Mouse (Mus musculus): ENCODE results near the gene Sh2b3.

The Sh2b3 gene

DNA sequence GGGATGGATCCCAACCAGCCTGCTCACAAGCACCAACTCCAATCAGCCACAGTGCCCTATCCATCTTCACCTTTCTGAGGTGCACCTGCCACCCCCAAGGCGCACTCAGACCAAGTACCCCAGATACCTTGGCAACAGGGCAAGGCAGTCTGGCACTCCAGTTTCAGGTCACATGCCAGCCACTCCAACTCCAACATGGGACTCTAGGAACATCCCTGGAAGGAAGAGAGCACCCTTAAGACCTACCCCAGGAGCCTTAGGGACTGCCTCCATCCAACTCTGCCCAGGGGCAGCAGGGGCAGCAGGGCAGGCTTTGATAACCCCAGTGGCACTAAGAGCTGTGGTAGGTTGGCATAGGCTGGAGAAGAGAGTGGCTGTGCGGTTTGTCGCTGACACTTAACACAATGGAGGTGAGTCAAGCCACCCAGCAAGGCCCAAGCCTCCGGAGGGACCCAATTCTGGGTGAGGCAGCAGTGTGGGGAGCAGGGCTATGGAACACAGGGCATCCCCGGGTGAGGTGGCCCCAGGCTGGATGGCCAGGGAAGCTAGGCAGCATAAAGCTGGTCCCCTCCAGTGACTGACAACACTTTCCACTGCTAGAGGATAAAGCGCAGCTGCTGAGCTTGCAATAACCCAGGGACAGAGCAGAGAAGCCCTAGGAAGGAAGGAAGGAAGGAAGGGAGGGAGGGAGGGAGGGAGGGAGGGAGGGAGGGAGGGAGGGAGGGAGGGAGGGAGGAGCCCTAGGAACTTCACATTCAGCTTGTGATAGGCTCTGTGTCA lies 4.9 kb downstream of the Sh2b3 start:
- in situ Hi-C loops (cut with MboI; ENCODE audit: low pct_unique_long_range_greater_than_20kb in 1 of 2, low sequenced_read_pairs in 2 of 2, unreplicated experiment in 1 of 2), result no loop called here

DNA sequence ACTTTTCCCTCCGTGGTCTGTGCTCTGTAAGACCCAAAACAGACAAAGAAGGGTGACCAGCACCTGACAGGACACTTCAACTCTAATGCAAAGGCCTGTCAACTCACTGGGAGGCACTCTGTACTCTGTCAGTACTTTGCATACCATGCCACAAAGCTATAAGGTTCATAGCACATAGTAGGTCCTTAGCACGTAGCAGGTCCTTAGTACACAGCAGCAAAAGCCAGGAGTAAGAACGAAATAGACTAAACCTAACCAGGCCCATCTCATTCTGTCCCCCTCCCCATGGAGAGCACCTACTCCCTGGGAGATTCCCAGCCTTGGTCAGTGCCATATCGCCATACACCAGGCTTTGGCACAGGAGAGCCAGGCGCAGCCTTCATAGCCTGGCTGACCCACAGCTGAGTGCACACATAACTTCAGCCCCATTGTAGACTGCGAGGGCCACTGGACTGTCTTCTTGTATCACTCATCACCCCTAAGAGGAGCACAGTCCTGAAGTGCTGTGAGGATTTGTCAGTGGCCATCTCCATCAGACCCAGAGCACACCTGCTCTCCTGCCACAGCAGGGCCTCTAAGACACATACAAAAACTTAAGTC lies 6.3 kb downstream of the Sh2b3 start:
- in situ Hi-C loops (cut with MboI; ENCODE audit: low pct_unique_long_range_greater_than_20kb in 1 of 2, low sequenced_read_pairs in 2 of 2, unreplicated experiment in 1 of 2), result no loop called here

GRCm38 (mm10) chr5:121828491-121829432 lies 8.7 kb downstream of the Sh2b3 start:
- in situ Hi-C loops (cut with MboI; ENCODE audit: low pct_unique_long_range_greater_than_20kb in 1 of 2, low sequenced_read_pairs in 2 of 2, unreplicated experiment in 1 of 2), result no loop called here

DNA sequence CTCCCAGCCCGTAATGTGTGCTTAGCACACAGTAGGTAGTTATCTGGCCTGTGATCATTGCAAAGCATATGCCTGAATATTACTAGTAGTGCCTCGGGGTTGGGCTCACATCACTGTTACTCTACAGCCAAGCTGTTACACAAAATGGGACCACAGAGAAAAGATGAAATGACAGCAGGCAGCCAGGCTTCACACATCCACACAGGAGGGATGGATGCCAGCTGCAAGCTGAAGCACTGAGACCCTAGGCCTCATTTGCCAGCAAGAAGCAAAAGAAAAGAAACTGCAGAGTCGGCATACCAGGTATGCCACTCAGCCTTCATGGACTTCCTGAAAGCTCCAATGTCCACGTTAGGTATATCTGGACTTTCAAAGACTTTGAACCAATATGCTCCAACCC lies 9.6 kb downstream of the Sh2b3 start:
- in situ Hi-C loops (cut with MboI; ENCODE audit: low pct_unique_long_range_greater_than_20kb in 1 of 2, low sequenced_read_pairs in 2 of 2, unreplicated experiment in 1 of 2), result no loop called here

GRCm38 (mm10) chr5:121825606-121826005 lies 11.8 kb downstream of the Sh2b3 start:
- in situ Hi-C loops (cut with MboI; ENCODE audit: low pct_unique_long_range_greater_than_20kb in 1 of 2, low sequenced_read_pairs in 2 of 2, unreplicated experiment in 1 of 2), result no loop called here

- in situ Hi-C loops (cut with MboI; ENCODE audit: low pct_unique_long_range_greater_than_20kb in 1 of 2, low sequenced_read_pairs in 2 of 2, unreplicated experiment in 1 of 2), result no loop called here
These were observed 13.3 kb downstream of the Sh2b3 start for GRCm38 (mm10) chr5:121824121-121824520.

DNA sequence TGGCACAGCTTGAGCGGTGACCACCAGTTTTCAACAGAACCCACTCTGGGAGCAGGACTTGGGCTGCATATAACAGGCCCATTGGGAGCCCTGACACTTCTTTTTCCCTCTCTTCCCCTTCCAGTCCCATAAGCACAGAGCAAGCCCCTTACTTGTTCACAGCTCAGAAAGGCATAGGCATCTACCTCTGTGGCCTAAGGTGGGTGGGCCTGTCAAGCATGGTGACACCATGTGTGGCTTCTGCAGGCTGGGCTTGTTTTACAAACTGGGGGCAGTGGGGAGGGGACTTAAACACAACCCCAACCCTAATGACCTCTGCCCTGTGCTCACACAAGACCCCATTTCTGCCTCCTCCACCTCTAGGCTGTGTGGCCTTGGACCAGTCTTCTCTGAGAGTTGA lies 13.8 kb downstream of the Sh2b3 start:
- in situ Hi-C loops (cut with MboI; ENCODE audit: low pct_unique_long_range_greater_than_20kb in 1 of 2, low sequenced_read_pairs in 2 of 2, unreplicated experiment in 1 of 2), result no loop called here

- in situ Hi-C loops (cut with MboI; ENCODE audit: low pct_unique_long_range_greater_than_20kb in 1 of 2, low sequenced_read_pairs in 2 of 2, unreplicated experiment in 1 of 2), result no loop called here
These were observed 14.5 kb downstream of the Sh2b3 start for GRCm38 (mm10) chr5:121822786-121823505.

DNA sequence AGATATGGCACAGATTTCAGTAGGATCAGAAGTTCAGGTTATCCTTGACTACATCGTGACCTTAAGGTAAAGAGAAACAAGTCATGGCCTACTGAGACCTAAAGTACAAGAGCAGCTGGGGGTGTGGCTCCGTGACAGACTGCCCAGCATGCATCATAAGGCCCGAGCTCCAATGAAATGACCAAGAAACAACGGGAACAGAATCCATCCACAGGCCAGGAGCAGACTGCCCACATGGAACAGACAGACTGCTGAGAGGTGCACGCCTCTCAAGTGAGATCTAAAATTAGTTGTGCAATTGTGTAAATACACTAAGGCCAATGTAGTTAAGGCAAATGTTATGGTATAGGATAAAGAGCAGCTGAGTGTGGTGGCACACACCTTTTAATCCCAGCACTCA lies 15.9 kb downstream of the Sh2b3 start:
- in situ Hi-C loops (cut with MboI; ENCODE audit: low pct_unique_long_range_greater_than_20kb in 1 of 2, low sequenced_read_pairs in 2 of 2, unreplicated experiment in 1 of 2), result no loop called here

DNA sequence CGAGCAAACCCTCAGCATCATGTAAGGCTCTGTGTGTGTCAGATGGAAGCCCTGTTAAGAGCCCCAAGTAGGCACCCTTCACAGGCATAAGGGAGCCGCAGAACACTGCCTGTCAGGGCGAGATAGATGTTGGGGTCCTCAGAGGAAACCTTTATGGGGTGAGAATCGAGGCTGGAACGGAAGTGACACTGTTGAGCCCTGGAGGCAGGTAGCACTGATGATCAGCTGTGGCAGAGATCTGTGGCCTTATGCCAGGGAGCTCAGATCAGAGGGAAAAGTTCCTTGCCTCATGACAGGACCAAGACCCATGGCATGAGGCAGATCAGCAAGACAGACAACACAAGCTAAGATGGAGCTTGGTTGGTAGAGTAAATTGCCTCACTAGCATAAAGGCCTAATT lies 16.3 kb downstream of the Sh2b3 start:
- in situ Hi-C loops (cut with MboI; ENCODE audit: low pct_unique_long_range_greater_than_20kb in 1 of 2, low sequenced_read_pairs in 2 of 2, unreplicated experiment in 1 of 2), result no loop called here

- in situ Hi-C loops (cut with MboI; ENCODE audit: low pct_unique_long_range_greater_than_20kb in 1 of 2, low sequenced_read_pairs in 2 of 2, unreplicated experiment in 1 of 2), result no loop called here
These were observed 16.8 kb downstream of the Sh2b3 start for GRCm38 (mm10) chr5:121820657-121821056.

DNA sequence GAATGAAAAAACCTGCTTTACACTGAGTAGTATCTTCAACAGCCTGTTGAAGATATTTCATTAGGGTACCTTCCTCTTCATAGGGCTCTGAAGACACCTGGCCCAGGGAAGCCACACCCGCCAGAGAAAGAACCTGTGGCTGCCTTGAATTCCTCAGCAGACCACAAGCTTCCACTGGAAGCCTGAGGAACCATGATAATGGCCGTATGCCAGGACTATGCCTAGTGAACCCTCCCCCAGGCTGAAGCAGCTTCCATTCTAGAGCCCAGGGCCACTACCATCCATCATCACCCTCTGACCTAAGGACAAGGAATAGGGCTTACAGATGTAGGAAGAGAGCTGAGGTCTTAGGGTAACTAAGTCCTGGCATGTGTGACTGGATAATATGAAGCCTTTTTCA lies 17.3 kb downstream of the Sh2b3 start:
- in situ Hi-C loops (cut with MboI; ENCODE audit: low pct_unique_long_range_greater_than_20kb in 1 of 2, low sequenced_read_pairs in 2 of 2, unreplicated experiment in 1 of 2), result no loop called here

DNA sequence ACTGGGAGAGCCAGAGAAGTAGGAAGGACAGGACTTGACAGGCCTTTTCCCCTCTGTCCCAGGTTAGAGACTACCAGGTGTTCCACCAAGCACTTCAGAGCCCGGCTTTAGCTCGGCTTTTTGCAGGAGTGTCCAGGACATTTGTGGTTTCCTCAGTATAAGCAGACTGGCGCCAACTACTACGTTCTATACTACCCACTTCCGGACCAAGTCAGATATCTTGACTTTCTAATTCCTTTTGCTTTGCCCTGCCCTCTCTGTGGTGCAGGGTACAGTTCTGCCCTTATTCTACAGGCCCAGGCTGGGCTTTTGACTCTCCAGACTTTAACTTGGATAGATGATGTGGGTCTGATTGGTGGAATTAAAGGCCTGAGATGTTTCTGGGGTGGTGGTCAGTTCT lies 17.9 kb downstream of the Sh2b3 start:
- in situ Hi-C loops (cut with MboI; ENCODE audit: low pct_unique_long_range_greater_than_20kb in 1 of 2, low sequenced_read_pairs in 2 of 2, unreplicated experiment in 1 of 2), result no loop called here

- in situ Hi-C loops (cut with MboI; ENCODE audit: low pct_unique_long_range_greater_than_20kb in 1 of 2, low sequenced_read_pairs in 2 of 2, unreplicated experiment in 1 of 2), result no loop called here
These were observed 18.6 kb downstream of the Sh2b3 start for GRCm38 (mm10) chr5:121818862-121819261.

DNA sequence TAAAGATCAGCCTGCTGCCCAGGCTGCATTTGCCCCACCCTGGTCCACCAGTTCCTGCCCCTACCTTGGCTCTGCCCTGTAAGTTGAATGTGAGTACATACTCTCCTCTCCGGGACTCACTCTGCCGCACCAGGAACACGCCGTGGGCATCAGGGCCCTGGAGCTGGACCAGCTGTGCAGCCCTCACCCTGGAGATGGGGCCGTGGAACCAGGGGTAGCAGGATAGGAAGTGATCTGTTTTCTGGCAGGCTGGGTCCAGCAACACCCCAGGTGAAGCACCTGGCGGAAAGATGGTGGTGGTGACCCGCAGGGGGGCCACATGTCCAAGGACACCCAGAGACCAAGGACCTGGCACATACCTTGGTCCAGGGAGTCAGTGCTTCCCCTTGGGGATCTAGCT lies 19.0 kb downstream of the Sh2b3 start:
- in situ Hi-C loops (cut with MboI; ENCODE audit: low pct_unique_long_range_greater_than_20kb in 1 of 2, low sequenced_read_pairs in 2 of 2, unreplicated experiment in 1 of 2), result no loop called here

DNA sequence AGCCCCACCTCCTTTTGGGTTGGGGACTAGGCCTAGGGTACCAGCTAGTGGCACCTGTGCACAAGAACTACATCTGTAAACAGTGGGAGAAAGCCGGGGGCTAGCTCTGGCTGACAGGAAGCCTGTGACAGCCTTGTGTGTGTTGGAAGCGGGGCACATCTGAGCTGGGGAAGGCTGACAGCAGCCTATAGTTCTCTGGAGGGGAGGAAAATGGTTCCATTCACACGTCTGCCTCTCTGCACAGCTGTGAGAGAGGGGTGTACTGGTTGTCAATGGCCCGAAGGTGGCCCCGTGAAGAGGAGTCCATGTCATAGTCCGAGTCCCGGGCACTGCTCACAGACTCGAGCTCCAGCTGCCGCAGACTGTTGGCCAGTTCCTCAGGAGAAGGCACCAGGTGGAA lies 19.9 kb downstream of the Sh2b3 start:
- in situ Hi-C loops (cut with MboI; ENCODE audit: low pct_unique_long_range_greater_than_20kb in 1 of 2, low sequenced_read_pairs in 2 of 2, unreplicated experiment in 1 of 2), result no loop called here

- in situ Hi-C loops (cut with MboI; ENCODE audit: low pct_unique_long_range_greater_than_20kb in 1 of 2, low sequenced_read_pairs in 2 of 2, unreplicated experiment in 1 of 2), result no loop called here
These were observed 20.8 kb downstream of the Sh2b3 start for GRCm38 (mm10) chr5:121816611-121817010.

GRCm38 (mm10) chr5:121815867-121816380 lies 21.5 kb downstream of the Sh2b3 start:
- in situ Hi-C loops (cut with MboI; ENCODE audit: low pct_unique_long_range_greater_than_20kb in 1 of 2, low sequenced_read_pairs in 2 of 2, unreplicated experiment in 1 of 2), result no loop called here
